Mouse (Mus musculus): ENCODE measurements around the gene Sec14l1.

- no peak for TF ChIP-seq POLR2A (IDR thresholded peaks at IDR 0.05; ENCODE audit: low read depth, low read length)
- no peak for TF ChIP-seq CTCF (conservative IDR thresholded peaks at IDR 0.05; ENCODE audit: insufficient read depth, insufficient read length, low read depth, low read length)
Measured at GRCm38 (mm10) chr11:117082353-117082934, 32.5 kb upstream of the Sec14l1 start.

Data from kidney, adult 2 months (tissue).